Mouse (Mus musculus) thymus, postnatal 14 days (tissue): ENCODE results near the gene Ifna5.
"Not testable (repeated sequence)": the region's sequence is repeated elsewhere in the genome, so short reads cannot be mapped to it uniquely, and the experiment has no call there.

Source experiments
- DNase-seq: peaks from one replicate; pipeline ENCODE4 v3.0.0; 2021

Gene Ifna5

GRCm38 (mm10) chr4:88835225-88835624, at the start of gene Ifna5:
Gene Ifna5 (plus strand): TSS chr4:88835525.
- not testable (repeated sequence) for DNase-seq

GRCm38 (mm10) chr4:88788402-88788801, 46.9 kb upstream of the Ifna5 start, which contains the start of gene Gm13277:
Gene Gm13277 (plus strand): TSS chr4:88788632.
- DNase-seq: peak; percentile 75

DNA sequence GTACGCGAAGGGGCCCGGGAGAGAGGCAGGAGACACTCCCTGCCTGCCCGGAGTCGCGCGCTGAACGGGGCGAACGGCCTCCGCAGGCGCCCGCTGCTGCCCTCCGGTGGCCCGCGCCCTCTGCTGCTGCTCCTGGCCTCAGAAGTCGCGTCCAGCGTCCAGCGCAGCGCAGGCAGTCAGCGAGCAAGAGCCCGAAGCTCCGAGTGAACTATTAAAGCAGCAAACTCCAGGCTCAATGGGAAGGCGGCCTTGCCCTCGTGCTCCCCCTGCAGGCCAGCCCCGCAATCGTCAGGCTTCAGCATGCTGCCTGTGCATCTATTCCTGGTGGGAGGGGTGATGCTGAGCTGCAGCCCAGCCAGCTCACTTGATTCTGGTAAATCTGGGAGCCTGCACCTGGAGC, 44.1 kb upstream of the Ifna5 start, which contains the start of gene Gm13278:
Gm13278 (plus strand) TSS at position 301 of the 400 bp plus-strand sequence.
- not testable (repeated sequence) for DNase-seq

- peak; percentile 68 for DNase-seq
Measured at GRCm38 (mm10) chr4:88793936-88794675, 41.2 kb upstream of the Ifna5 start, which contains the start of gene Gm13275. Gene Gm13275 (plus strand): TSS chr4:88794487.

DNA sequence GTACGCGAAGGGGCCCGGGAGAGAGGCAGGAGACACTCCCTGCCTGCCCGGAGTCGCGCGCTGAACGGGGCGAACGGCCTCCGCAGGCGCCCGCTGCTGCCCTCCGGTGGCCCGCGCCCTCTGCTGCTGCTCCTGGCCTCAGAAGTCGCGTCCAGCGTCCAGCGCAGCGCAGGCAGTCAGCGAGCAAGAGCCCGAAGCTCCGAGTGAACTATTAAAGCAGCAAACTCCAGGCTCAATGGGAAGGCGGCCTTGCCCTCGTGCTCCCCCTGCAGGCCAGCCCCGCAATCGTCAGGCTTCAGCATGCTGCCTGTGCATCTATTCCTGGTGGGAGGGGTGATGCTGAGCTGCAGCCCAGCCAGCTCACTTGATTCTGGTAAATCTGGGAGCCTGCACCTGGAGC, 38.2 kb upstream of the Ifna5 start, which contains the start of gene Gm13279:
Gm13279 (plus strand) TSS at position 301 of the 400 bp plus-strand sequence.
- DNase-seq: not testable (repeated sequence)

- not testable (repeated sequence) for DNase-seq
Measured at GRCm38 (mm10) chr4:88799365-88799764, 36.0 kb upstream of the Ifna5 start, which contains the start of gene Gm13285. Gene Gm13285 (plus strand): TSS chr4:88799665.

DNA sequence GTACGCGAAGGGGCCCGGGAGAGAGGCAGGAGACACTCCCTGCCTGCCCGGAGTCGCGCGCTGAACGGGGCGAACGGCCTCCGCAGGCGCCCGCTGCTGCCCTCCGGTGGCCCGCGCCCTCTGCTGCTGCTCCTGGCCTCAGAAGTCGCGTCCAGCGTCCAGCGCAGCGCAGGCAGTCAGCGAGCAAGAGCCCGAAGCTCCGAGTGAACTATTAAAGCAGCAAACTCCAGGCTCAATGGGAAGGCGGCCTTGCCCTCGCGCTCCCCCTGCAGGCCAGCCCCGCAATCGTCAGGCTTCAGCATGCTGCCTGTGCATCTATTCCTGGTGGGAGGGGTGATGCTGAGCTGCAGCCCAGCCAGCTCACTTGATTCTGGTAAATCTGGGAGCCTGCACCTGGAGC, 32.4 kb upstream of the Ifna5 start, which contains the start of gene Gm13287:
Gm13287 (plus strand) TSS at position 301 of the 400 bp plus-strand sequence.
- not testable (repeated sequence) for DNase-seq

- not testable (repeated sequence) for DNase-seq
Measured at GRCm38 (mm10) chr4:88805231-88805630, 30.1 kb upstream of the Ifna5 start, which contains the start of gene Gm13288. Gene Gm13288 (plus strand): TSS chr4:88805531.

GRCm38 (mm10) chr4:88805761-88806160, 29.6 kb upstream of the Ifna5 start:
- peak; percentile 8 for DNase-seq

DNA sequence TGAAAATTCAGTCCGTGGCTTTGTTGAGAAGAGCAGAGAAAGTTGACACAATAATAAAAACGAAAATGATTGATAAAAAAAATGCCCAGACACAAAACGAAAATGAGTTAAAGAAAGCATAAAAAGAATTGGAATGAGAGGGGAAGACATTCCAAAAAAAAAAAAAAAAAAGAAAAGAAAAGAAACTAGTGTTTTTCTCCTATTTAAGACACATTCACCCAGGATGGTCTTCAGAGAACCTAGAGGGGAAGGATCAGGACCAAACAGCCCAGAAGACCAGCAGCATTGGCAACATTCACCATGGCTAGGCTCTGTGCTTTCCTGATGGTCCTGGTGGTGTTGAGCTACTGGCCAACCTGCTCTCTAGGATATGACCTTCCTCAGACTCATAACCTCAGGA, 19.4 kb upstream of the Ifna5 start, which contains the start of gene Ifna7:
Ifna7 (plus strand) TSS at position 301 of the 400 bp plus-strand sequence.
- DNase-seq: no peak

- no peak for DNase-seq
Measured at GRCm38 (mm10) chr4:88819659-88820058, 15.7 kb upstream of the Ifna5 start, which contains the start of gene Ifna11. Gene Ifna11 (plus strand): TSS chr4:88819959.

GRCm38 (mm10) chr4:88822995-88823394, 12.3 kb upstream of the Ifna5 start:
- peak; percentile 28 for DNase-seq

GRCm38 (mm10) chr4:88827116-88827515, 8.2 kb upstream of the Ifna5 start, which contains the start of gene Ifna6:
Gene Ifna6 (plus strand): TSS chr4:88827416.
- not testable (repeated sequence) for DNase-seq

DNA sequence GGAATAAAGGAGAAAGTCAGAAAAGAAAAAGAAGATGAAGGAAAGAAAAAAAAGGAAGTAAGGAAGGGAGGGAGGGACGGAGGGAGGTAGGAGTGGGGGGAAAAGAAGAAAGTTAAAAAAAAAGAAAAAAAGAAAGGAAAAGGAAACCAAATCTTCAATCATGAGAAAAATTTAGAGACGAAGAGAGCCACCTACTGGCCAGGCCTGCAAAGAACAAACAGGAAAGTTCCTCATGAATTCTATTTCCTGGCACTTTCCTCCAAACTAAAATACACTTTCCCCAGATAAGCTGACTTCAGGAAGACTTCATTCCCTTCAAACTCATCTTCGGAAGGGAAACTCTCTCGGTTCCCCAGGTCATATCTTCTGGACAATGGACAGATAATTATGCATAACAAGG, 4.8 kb upstream of the Ifna5 start:
- DNase-seq: peak; percentile 55

- peak; percentile 19 for DNase-seq
Measured at GRCm38 (mm10) chr4:88838828-88839227, 3.5 kb downstream of the Ifna5 start.

- no peak for DNase-seq
Measured at GRCm38 (mm10) chr4:88840058-88840457, 4.7 kb downstream of the Ifna5 start.

DNA sequence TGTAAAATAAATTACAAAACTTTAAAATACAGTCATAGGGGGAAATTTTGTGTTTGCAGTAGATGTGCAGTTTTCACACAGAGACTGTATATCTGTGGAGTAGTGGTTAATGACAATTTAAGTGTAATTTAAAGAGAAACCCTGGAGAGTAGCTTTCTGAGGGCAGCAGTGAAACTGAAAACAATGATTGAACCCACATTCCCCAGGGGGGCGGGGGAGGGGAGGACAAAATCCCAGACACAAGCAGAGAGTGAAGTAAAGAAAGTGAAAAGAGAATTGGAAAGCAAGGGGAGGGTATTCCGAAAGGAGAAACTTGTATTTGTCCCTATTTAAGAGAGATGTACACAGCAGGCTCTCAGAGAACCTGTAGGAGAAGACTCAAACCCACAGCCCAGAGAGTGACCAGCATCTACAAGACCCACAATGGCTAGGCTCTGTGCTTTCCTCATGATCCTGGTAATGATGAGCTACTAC, 6.2 kb downstream of the Ifna5 start, which contains the start of gene Ifna4:
Ifna4 (plus strand) TSS at position 424 of the 474 bp plus-strand sequence.
- DNase-seq: no peak

DNA sequence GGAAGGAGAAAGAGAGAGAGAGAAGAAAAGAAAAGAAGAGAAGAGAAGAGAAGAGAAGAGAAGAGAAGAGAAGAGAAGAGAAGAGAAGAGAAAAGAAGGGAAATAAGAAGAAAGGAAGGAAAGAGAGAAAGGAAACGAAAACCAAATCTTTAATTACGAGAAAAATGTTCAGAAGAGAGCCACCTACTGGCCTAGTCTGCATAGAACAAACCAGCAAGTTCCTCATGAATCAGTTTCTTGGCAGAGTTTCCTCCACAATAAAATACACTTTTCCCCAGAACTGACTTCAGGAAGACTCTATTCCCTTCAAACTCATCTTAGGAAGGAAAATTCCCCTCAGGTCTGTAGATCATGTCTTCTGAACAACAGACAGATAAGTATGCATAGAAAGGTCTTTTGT, 10.0 kb downstream of the Ifna5 start:
- DNase-seq: no peak

- no peak for DNase-seq
Measured at GRCm38 (mm10) chr4:88849698-88850097, 14.4 kb downstream of the Ifna5 start, which contains the start of gene Ifna1. Gene Ifna1 (plus strand): TSS chr4:88850087.

- no peak for DNase-seq
Measured at GRCm38 (mm10) chr4:88851026-88851763, 15.9 kb downstream of the Ifna5 start.

DNA sequence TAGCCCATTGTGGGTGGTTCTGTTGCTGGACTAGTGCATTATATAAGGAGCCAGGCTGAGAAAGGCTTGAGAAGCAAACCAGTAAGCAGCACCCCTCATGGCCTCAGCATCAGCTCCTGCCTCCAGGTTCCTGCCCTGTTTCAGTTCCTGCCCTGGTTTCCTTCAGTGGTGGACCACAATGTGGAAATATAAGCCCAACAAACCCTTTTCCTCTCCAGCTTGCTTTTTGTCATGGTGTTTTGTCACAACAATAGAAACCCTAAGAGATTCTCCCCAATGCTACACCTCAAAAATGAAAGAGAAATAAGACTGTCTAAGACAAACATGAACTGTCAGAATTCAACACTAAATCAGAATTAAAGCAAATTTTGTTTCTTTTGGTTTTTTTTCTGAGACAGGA, 23.9 kb downstream of the Ifna5 start:
- DNase-seq: no peak

- no peak for DNase-seq
Measured at GRCm38 (mm10) chr4:88863309-88863708, 28.0 kb downstream of the Ifna5 start.

GRCm38 (mm10) chr4:88864599-88864998, 29.3 kb downstream of the Ifna5 start:
- DNase-seq: peak; percentile 72
